Mouse (Mus musculus): ENCODE results near the gene Pou5f1. TPM values are rescaled to one million over a fixed set of nuclear protein-coding genes. Genes with fewer than 3 reads are reported as not detected.
"Not testable (repeated sequence)": the region's sequence is repeated elsewhere in the genome, so short reads cannot be mapped to it uniquely, and the experiment has no call there.

Pou5f1 gene
- polyA plus RNA-seq, 1 experiment, result not detected

- Histone ChIP-seq H3K4me1 (ENCODE audit: control insufficient read depth, insufficient read depth, insufficient read length, low read length) (no peaks in the 10 kb centered on the region), H3K4me3 (ENCODE audit: insufficient read depth, low read depth, low read length) (no peak overlapping the region), H3K27ac (replicated peaks; ENCODE audit: low read depth, low read length) (no peak overlapping the region)
Observed at GRCm38 (mm10) chr17:35504628-35505481, 963 bp upstream of the Pou5f1 start.

GRCm38 (mm10) chr17:35506881-35507280 lies 1.1 kb downstream of the Pou5f1 start:
- no peak overlapping the region for H3K27ac ChIP-seq (replicated peaks; ENCODE audit: low read depth, low read length)
- no peaks in the 10 kb centered on the region for H3K4me1 ChIP-seq (ENCODE audit: control insufficient read depth, insufficient read depth, insufficient read length, low read length)
- H3K4me3 ChIP-seq (ENCODE audit: insufficient read depth, low read depth, low read length), result no peak overlapping the region

GRCm38 (mm10) chr17:35507556-35508260 lies 1.9 kb downstream of the Pou5f1 start:
- Histone ChIP-seq H3K27ac (replicated peaks; ENCODE audit: low read depth, low read length) (no peak overlapping the region), H3K4me1 (ENCODE audit: control insufficient read depth, insufficient read depth, insufficient read length, low read length) (no peaks in the 10 kb centered on the region), H3K4me3 (ENCODE audit: insufficient read depth, low read depth, low read length) (no peak overlapping the region)

- not testable (repeated sequence) for H3K27ac ChIP-seq (replicated peaks; ENCODE audit: low read depth, low read length); H3K4me3 ChIP-seq (ENCODE audit: insufficient read depth, low read depth, low read length); H3K4me1 ChIP-seq (ENCODE audit: control insufficient read depth, insufficient read depth, insufficient read length, low read length)
Observed at GRCm38 (mm10) chr17:35508279-35508678, 2.5 kb downstream of the Pou5f1 start.

- H3K4me1 ChIP-seq (ENCODE audit: control insufficient read depth, insufficient read depth, insufficient read length, low read length), result no peaks in the 10 kb centered on the region
- no peak overlapping the region for H3K27ac ChIP-seq (replicated peaks; ENCODE audit: low read depth, low read length)
- no peak overlapping the region for H3K4me3 ChIP-seq (ENCODE audit: insufficient read depth, low read depth, low read length)
Observed at GRCm38 (mm10) chr17:35509284-35509683, 3.5 kb downstream of the Pou5f1 start.

GRCm38 (mm10) chr17:35512916-35513626 lies 7.3 kb downstream of the Pou5f1 start:
- H3K4me1 ChIP-seq (ENCODE audit: control insufficient read depth, insufficient read depth, insufficient read length, low read length), result peaks cover 5% of the 10 kb centered on the region; the same call in 1 of the 2 replicates
- no peak overlapping the region for H3K27ac ChIP-seq (replicated peaks; ENCODE audit: low read depth, low read length)
- H3K4me3 ChIP-seq (ENCODE audit: insufficient read depth, low read depth, low read length), result no peak overlapping the region

- H3K27ac ChIP-seq (replicated peaks; ENCODE audit: low read depth, low read length), result no peak overlapping the region
- H3K4me1 ChIP-seq (ENCODE audit: control insufficient read depth, insufficient read depth, insufficient read length, low read length), result peaks cover 5% of the 10 kb centered on the region; the same call in 1 of the 2 replicates
- no peak overlapping the region for H3K4me3 ChIP-seq (ENCODE audit: insufficient read depth, low read depth, low read length)
Observed at GRCm38 (mm10) chr17:35513886-35514285, 8.1 kb downstream of the Pou5f1 start.

GRCm38 (mm10) chr17:35514756-35515155 lies 8.9 kb downstream of the Pou5f1 start:
- peaks cover 5% of the 10 kb centered on the region; the same call in 1 of the 2 replicates for H3K4me1 ChIP-seq (ENCODE audit: control insufficient read depth, insufficient read depth, insufficient read length, low read length)
- H3K27ac ChIP-seq (replicated peaks; ENCODE audit: low read depth, low read length), result no peak overlapping the region
- H3K4me3 ChIP-seq (ENCODE audit: insufficient read depth, low read depth, low read length), result no peak overlapping the region

GRCm38 (mm10) chr17:35515911-35516640 lies 10.3 kb downstream of the Pou5f1 start:
- H3K4me3 ChIP-seq (ENCODE audit: insufficient read depth, low read depth, low read length), result peak overlapping the region; percentile 55
- peaks cover 5% of the 10 kb centered on the region; the same call in 1 of the 2 replicates for H3K4me1 ChIP-seq (ENCODE audit: control insufficient read depth, insufficient read depth, insufficient read length, low read length)
- no peak overlapping the region for H3K27ac ChIP-seq (replicated peaks; ENCODE audit: low read depth, low read length)

- Histone ChIP-seq H3K4me1 (ENCODE audit: control insufficient read depth, insufficient read depth, insufficient read length, low read length) (peaks cover 5% of the 10 kb centered on the region; the same call in 1 of the 2 replicates), H3K4me3 (ENCODE audit: insufficient read depth, low read depth, low read length) (peak within 1 kb of the TSS; percentile 55), H3K27ac (replicated peaks; ENCODE audit: low read depth, low read length) (no peak within 1 kb of the TSS)
Observed at GRCm38 (mm10) chr17:35516652-35517500, 11.1 kb downstream of the Pou5f1 start, which contains the start of the genes Tcf19 and Cchcr1. Gene Tcf19 (minus strand): TSS chr17:35516824. Gene Cchcr1 (plus strand): TSS chr17:35517100.

GRCm38 (mm10) chr17:35517526-35517925 lies 11.7 kb downstream of the Pou5f1 start:
- peak overlapping the region; percentile 55 for H3K4me3 ChIP-seq (ENCODE audit: insufficient read depth, low read depth, low read length)
- no peak overlapping the region for H3K27ac ChIP-seq (replicated peaks; ENCODE audit: low read depth, low read length)
- H3K4me1 ChIP-seq (ENCODE audit: control insufficient read depth, insufficient read depth, insufficient read length, low read length), result peaks cover 5% of the 10 kb centered on the region; the same call in 1 of the 2 replicates

- no peaks in the 10 kb centered on the region for H3K4me1 ChIP-seq (ENCODE audit: control insufficient read depth, insufficient read depth, insufficient read length, low read length)
- H3K27ac ChIP-seq (replicated peaks; ENCODE audit: low read depth, low read length), result no peak overlapping the region
- H3K4me3 ChIP-seq (ENCODE audit: insufficient read depth, low read depth, low read length), result no peak overlapping the region
Observed at GRCm38 (mm10) chr17:35524354-35524753, 18.5 kb downstream of the Pou5f1 start.

- Histone ChIP-seq H3K4me1 (ENCODE audit: control insufficient read depth, insufficient read depth, insufficient read length, low read length) (no peaks in the 10 kb centered on the region), H3K27ac (replicated peaks; ENCODE audit: low read depth, low read length) (no peak overlapping the region), H3K4me3 (ENCODE audit: insufficient read depth, low read depth, low read length) (no peak overlapping the region)
Observed at GRCm38 (mm10) chr17:35526644-35527043, 20.8 kb downstream of the Pou5f1 start.

GRCm38 (mm10) chr17:35532360-35532759 lies 26.5 kb downstream of the Pou5f1 start:
- Histone ChIP-seq H3K27ac (replicated peaks; ENCODE audit: low read depth, low read length) (no peak overlapping the region), H3K4me1 (ENCODE audit: control insufficient read depth, insufficient read depth, insufficient read length, low read length) (no peaks in the 10 kb centered on the region), H3K4me3 (ENCODE audit: insufficient read depth, low read depth, low read length) (no peak overlapping the region)
